Mouse (Mus musculus) lung, postnatal 0 days (tissue): Measurements from ENCODE around the gene Veph1.

Experiments used
- CTCF ChIP-seq: IDR thresholded peaks from 2 replicates; pipeline ENCODE4 v1.5.1; 2016; ENCODE audit warnings: antibody characterized with exemption, mild to moderate bottlenecking
- EP300 ChIP-seq: IDR thresholded peaks from 2 replicates; pipeline ENCODE4 v1.6.1; 2016; ENCODE audit warnings: antibody characterized with exemption, mild to moderate bottlenecking, control low read depth

GRCm38 (mm10) chr3:66087608-66088007 lies 209.0 kb downstream of the Veph1 start:
- TF ChIP-seq CTCF (no peak), EP300 (no peak)
